In the genomic region with DNA sequence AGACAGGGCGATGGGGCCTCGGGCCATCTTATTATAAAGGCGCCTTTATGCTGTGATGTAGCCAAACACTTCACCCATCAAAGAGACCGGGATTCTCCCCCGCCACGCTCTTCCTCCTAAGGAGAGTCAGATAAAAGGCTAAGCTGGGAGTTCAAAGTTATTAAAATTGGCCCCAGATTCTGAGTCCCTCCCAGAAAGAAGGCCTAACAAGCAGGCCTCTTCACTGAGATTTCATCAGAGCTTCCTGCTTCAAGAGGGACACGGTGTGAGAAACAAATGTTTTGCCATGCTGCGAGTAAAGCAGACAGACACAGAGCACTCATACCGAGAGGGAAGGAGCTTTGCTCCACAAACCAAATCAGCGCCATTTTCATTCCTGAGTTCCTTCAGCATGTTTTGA, we compare ENCODE assay signal across 10 mouse cellular contexts. TPM values are rescaled to one million over a fixed set of nuclear protein-coding genes. Genes with fewer than 3 reads are reported as not detected.
A peak's percentile ranks its signal among the peaks of the same experiment; 100 is the strongest.
DNase-seq lines count a peak whose midpoint lies in the region; ATAC-seq and TF ChIP-seq lines count a peak whose summit lies in the region.
"Had no signal": no experiment of that assay in that cellular context is flagged by ENCODE, and none has a peak within 500 bp of the region (broad histone marks: within the 10 kb centered on the region; RNA-seq: fewer than 3 reads in every experiment).

No protein-coding gene starts in this region.

- H3K4me3 ChIP-seq in kidney, postnatal 0 days (replicated peaks; ENCODE audit: low read depth, low read length), result no peak overlapping the region
- H3K4me3 ChIP-seq in kidney, adult 2 months (ENCODE audit: insufficient read depth, low read depth, low read length), result no peak overlapping the region
- no peak overlapping the region for H3K4me3 ChIP-seq in embryonic facial prominence, embryonic 12.5 days
- no peak overlapping the region for H3K4me3 ChIP-seq in hindbrain, embryonic 13.5 days
- H3K4me3 ChIP-seq in midbrain, embryonic 12.5 days, result no peak overlapping the region
- H3K4me3 ChIP-seq: megakaryocyte, embryonic 14.5 days had no signal

- H3K9ac ChIP-seq in kidney, postnatal 0 days (ENCODE audit: low read depth, low read length), result no peak overlapping the region
- H3K9ac ChIP-seq in embryonic facial prominence, embryonic 12.5 days, result no peak overlapping the region
- H3K9ac ChIP-seq in hindbrain, embryonic 13.5 days, result peak overlapping the region; percentile 39; the same call in 1 of the 2 replicates
- H3K9ac ChIP-seq in midbrain, embryonic 12.5 days (replicated peaks), result no peak overlapping the region; the same call in 1 of the 2 replicates

- H3K4me2 ChIP-seq in kidney, postnatal 0 days (ENCODE audit: low read length), result no peak overlapping the region
- peak overlapping the region; percentile 40 for H3K4me2 ChIP-seq in embryonic facial prominence, embryonic 12.5 days (replicated peaks)
- peak overlapping the region; percentile 30; the same call in 1 of the 2 replicates for H3K4me2 ChIP-seq in hindbrain, embryonic 13.5 days
- no peak overlapping the region for H3K4me2 ChIP-seq in midbrain, embryonic 12.5 days (replicated peaks)

- peak overlapping the region; percentile 65 for H3K27ac ChIP-seq in kidney, postnatal 0 days
- H3K27ac ChIP-seq in kidney, adult 2 months (ENCODE audit: insufficient read depth, low read depth, low read length), result no peak overlapping the region
- H3K27ac ChIP-seq in embryonic facial prominence, embryonic 12.5 days, result peak overlapping the region; percentile 24; the same call in 1 of the 2 replicates
- peak overlapping the region; percentile 58 for H3K27ac ChIP-seq in hindbrain, embryonic 13.5 days
- H3K27ac ChIP-seq in midbrain, embryonic 12.5 days (replicated peaks), result peak overlapping the region; percentile 30; the same call in 1 of the 2 replicates

- DNase-seq in kidney, postnatal 0 days (ENCODE audit: low spot score), result no peak
- no peak for DNase-seq in kidney, adult 2 months
- DNase-seq in testis, postnatal 10 days (ENCODE audit: low spot score), result no peak
- no peak for DNase-seq in gastrocnemius, postnatal 10 days
- DNase-seq: adrenal gland, postnatal 25 days; cerebellum, adult 9-11 months had no signal

- no peaks in the 10 kb centered on the region for H3K27me3 ChIP-seq in kidney, postnatal 0 days (ENCODE audit: insufficient read depth, low read length)
- no peaks in the 10 kb centered on the region for H3K27me3 ChIP-seq in kidney, adult 2 months (replicated peaks; ENCODE audit: control insufficient read depth, insufficient read depth, low read length)
- no peaks in the 10 kb centered on the region for H3K27me3 ChIP-seq in embryonic facial prominence, embryonic 12.5 days
- peaks cover 18% of the 10 kb centered on the region for H3K27me3 ChIP-seq in hindbrain, embryonic 13.5 days
- H3K27me3 ChIP-seq in midbrain, embryonic 12.5 days, result peaks cover 26% of the 10 kb centered on the region
- H3K27me3 ChIP-seq: megakaryocyte, embryonic 14.5 days had no signal

- H3K36me3 ChIP-seq in kidney, postnatal 0 days (ENCODE audit: insufficient read depth, low read length), result no peaks in the 10 kb centered on the region
- no peaks in the 10 kb centered on the region for H3K36me3 ChIP-seq in kidney, adult 2 months (ENCODE audit: control insufficient read depth, insufficient read depth, low read length)
- no peaks in the 10 kb centered on the region for H3K36me3 ChIP-seq in embryonic facial prominence, embryonic 12.5 days
- peaks cover 3% of the 10 kb centered on the region; the same call in 1 of the 2 replicates for H3K36me3 ChIP-seq in hindbrain, embryonic 13.5 days
- no peaks in the 10 kb centered on the region for H3K36me3 ChIP-seq in midbrain, embryonic 12.5 days

- TF ChIP-seq POLR2A in kidney, adult 2 months (IDR thresholded peaks at IDR 0.05; ENCODE audit: low read depth, low read length), result no peak

- H3K4me1 ChIP-seq in kidney, postnatal 0 days (replicated peaks; ENCODE audit: insufficient read depth, low read length), result peaks cover 39% of the 10 kb centered on the region
- H3K4me1 ChIP-seq in kidney, adult 2 months (ENCODE audit: control insufficient read depth, insufficient read depth, low read length), result no peaks in the 10 kb centered on the region
- peaks cover 27% of the 10 kb centered on the region for H3K4me1 ChIP-seq in embryonic facial prominence, embryonic 12.5 days
- H3K4me1 ChIP-seq in hindbrain, embryonic 13.5 days (replicated peaks), result peaks cover 33% of the 10 kb centered on the region
- H3K4me1 ChIP-seq in midbrain, embryonic 12.5 days, result peaks cover 24% of the 10 kb centered on the region

- 48% methylated on average over 10 of the region's 10 CpGs for WGBS in kidney, postnatal 0 days
- 76% methylated on average over 10 of the region's 10 CpGs for WGBS in kidney, adult 2 months
- 30% methylated on average over 10 of the region's 10 CpGs for WGBS in embryonic facial prominence, embryonic 12.5 days
- 60% methylated on average over 10 of the region's 10 CpGs for WGBS in hindbrain, embryonic 13.5 days
- WGBS in midbrain, embryonic 12.5 days, result 61% methylated on average over 10 of the region's 10 CpGs

- no peak for ATAC-seq in kidney, postnatal 0 days (replicated peaks; ENCODE audit: low FRiP score, low read depth)
- ATAC-seq in embryonic facial prominence, embryonic 12.5 days (ENCODE audit: insufficient number of reproducible peaks, insufficient read depth, low FRiP score, low TSS enrichment), result no peak
- no peak for ATAC-seq in hindbrain, embryonic 13.5 days (ENCODE audit: low FRiP score)
- no peak for ATAC-seq in midbrain, embryonic 12.5 days (ENCODE audit: low FRiP score, low read depth)

- no peak for TF ChIP-seq CTCF in kidney, postnatal 0 days (IDR thresholded peaks at IDR 0.05; ENCODE audit: low read depth)
- TF ChIP-seq CTCF in kidney, adult 2 months (conservative IDR thresholded peaks at IDR 0.05; ENCODE audit: insufficient read depth, insufficient read length, low read depth, low read length), result no peak

- H3K9me3 ChIP-seq in kidney, postnatal 0 days (replicated peaks; ENCODE audit: low read length), result no peaks in the 10 kb centered on the region
- no peaks in the 10 kb centered on the region for H3K9me3 ChIP-seq in embryonic facial prominence, embryonic 12.5 days
- H3K9me3 ChIP-seq in hindbrain, embryonic 13.5 days, result no peaks in the 10 kb centered on the region
- H3K9me3 ChIP-seq in midbrain, embryonic 12.5 days, result no peaks in the 10 kb centered on the region
- H3K9me3 ChIP-seq: megakaryocyte, embryonic 14.5 days had no signal

RNA-seq across cellular contexts. Expression of a gene that starts 26.5 kb away (rescaled TPM):
- 116 and 128 TPM in 2 replicates for polyA plus RNA-seq in kidney, postnatal 0 days (2015; fragmentation: Nextera tagmentation; extraction: Ambion mirVana)
- polyA plus RNA-seq in kidney, adult 2 months (2012; rRNA removed), result 6.9 and 10.5 TPM in 2 replicates
- 119 and 135 TPM in 2 replicates for polyA plus RNA-seq in embryonic facial prominence, embryonic 12.5 days (2016; fragmentation: Nextera tagmentation; extraction: Ambion mirVana)
- polyA plus RNA-seq in hindbrain, embryonic 13.5 days (2015; fragmentation: Nextera tagmentation; extraction: Ambion mirVana), result 67.2 and 70.0 TPM in 2 replicates
- 97.9 and 101 TPM in 2 replicates for polyA plus RNA-seq in midbrain, embryonic 12.5 days (2016; fragmentation: Nextera tagmentation; extraction: Ambion mirVana)
- total RNA-seq in gastrocnemius, postnatal 10 days (2021), result 10 to 100 TPM; 64.8 to 87.4 TPM

Comparison
In these comparisons a context has a peak if more than half of its experiments do, and no peak if none do; other contexts are left out.
1. H3K4me2 ChIP-seq: peak in embryonic facial prominence, embryonic 12.5 days (single experiment) and hindbrain, embryonic 13.5 days (single experiment); none in kidney, postnatal 0 days (single experiment) and midbrain, embryonic 12.5 days (single experiment).